Mouse (Mus musculus) ES-Bruce4 (cell line): ENCODE measurements around the gene Clec3b. TPM values are rescaled to one million over a fixed set of nuclear protein-coding genes. Genes with fewer than 3 reads are reported as not detected.

Source experiments
- H3K27ac ChIP-seq: 2 replicates; pipeline ENCODE4 v1.5.1; 2012; ENCODE audit warnings: low read length, inconsistent platforms; ENCODE audit not compliant: insufficient read depth
- H3K27me3 ChIP-seq: 2 replicates; pipeline ENCODE4 v1.6.1; 2012; ENCODE audit warnings: mild to moderate bottlenecking, low read length, inconsistent platforms; ENCODE audit not compliant: control insufficient read depth, poor library complexity, insufficient read depth, severe bottlenecking
- H3K36me3 ChIP-seq: 2 replicates; pipeline ENCODE4 v1.6.1; 2012; ENCODE audit warnings: inconsistent platforms, mild to moderate bottlenecking, low read length, moderate library complexity; ENCODE audit not compliant: control insufficient read depth, poor library complexity, insufficient read depth, severe bottlenecking
- H3K4me1 ChIP-seq: one replicate; pipeline ENCODE4 v1.8.1; 2011; ENCODE audit warnings: low read length; ENCODE audit not compliant: control insufficient read depth, insufficient read depth
- H3K4me3 ChIP-seq: 2 replicates; pipeline ENCODE4 v1.5.1; 2011; ENCODE audit warnings: low read depth, mild to moderate bottlenecking, low read length
- H3K9ac ChIP-seq: 2 replicates; pipeline ENCODE4 v1.6.1; 2012; ENCODE audit warnings: low read depth, mild to moderate bottlenecking, inconsistent platforms; ENCODE audit not compliant: poor library complexity, severe bottlenecking
- H3K9me3 ChIP-seq: replicated peaks from 2 replicates; pipeline ENCODE4 v1.6.1; 2012; ENCODE audit warnings: mild to moderate bottlenecking, low read length, inconsistent platforms; ENCODE audit not compliant: control insufficient read depth, poor library complexity, insufficient read depth, severe bottlenecking
- CTCF ChIP-seq: IDR thresholded peaks from one replicate; pipeline ENCODE4 v1.8.1; 2011; ENCODE audit warnings: low read depth, low read length
- EP300 ChIP-seq: IDR thresholded peaks from 2 replicates; pipeline ENCODE4 v1.6.1; 2011; ENCODE audit warnings: low read depth, low read length; ENCODE audit not compliant: insufficient read depth
- POLR2A ChIP-seq: IDR thresholded peaks from one replicate; pipeline ENCODE4 v1.8.1; 2011; ENCODE audit warnings: low read length; ENCODE audit not compliant: insufficient read depth
- polyA plus RNA-seq: library from polyadenylated mRNA; stranded (reverse); fragments of >200 nt; gene quantifications from 2 replicates; pipeline ENCODE4 v1.2.4, GENCODE M21; 2011; ENCODE audit warnings: low read depth; ENCODE audit not compliant: missing spikeins, insufficient read depth, insufficient read length

Clec3b gene
- polyA plus RNA-seq, 1 experiment = not detected

DNA sequence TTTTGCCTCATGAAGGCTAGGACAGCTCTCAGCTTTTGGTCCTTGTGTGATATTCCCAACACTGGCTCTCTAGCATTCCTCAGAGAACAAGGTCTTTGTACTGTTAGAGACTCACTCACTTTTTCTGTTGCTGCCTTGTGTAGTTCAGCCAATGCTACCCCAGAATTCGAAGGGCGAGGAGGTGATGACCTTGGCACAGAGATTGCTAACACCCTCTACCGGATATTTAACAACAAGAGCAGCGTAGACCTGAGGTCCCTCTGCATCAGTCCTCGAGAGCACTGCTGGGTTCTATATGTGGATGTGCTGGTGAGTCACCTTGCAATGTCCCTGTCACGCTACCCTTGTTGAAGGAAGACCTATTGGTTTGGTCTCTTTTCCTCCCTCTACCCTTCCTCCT lies 23.1 kb upstream of the Clec3b start:
- Histone ChIP-seq H3K27me3 (no peaks in the 10 kb centered on the region), H3K4me1 (no peaks in the 10 kb centered on the region)
- no peak for TF ChIP-seq CTCF
- no peak for TF ChIP-seq EP300
- TF ChIP-seq POLR2A = no peak

DNA sequence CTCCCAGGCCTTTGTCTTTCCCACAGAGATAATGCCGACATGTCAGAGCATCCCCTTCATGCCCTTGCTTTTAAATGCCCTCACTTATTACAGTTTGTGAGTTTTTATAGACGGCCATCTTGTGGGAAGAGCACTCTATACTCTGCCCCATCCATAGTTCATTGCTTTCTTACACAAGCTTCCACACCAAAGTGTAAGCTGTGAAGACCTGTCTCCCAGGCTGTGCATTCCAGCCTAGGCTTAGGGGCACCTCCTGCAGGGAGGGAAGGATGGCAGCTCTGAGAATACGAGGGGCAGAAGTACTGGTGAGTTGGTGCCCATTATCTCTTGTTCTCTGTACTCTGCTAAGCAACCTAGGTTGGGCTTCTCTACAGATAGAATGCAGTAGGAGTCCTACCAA lies 17.8 kb upstream of the Clec3b start:
- no peak for TF ChIP-seq POLR2A
- no peak for TF ChIP-seq CTCF
- no peak for TF ChIP-seq EP300
- Histone ChIP-seq H3K4me1 (no peaks in the 10 kb centered on the region), H3K27ac (no peak overlapping the region), H3K9me3 (no peaks in the 10 kb centered on the region), H3K4me3 (no peak overlapping the region), H3K9ac (no peak overlapping the region), H3K36me3 (peaks cover 42% of the 10 kb centered on the region), H3K27me3 (no peaks in the 10 kb centered on the region)

More for the DNA sequence above, 23.1 kb upstream of the Clec3b start:
- H3K9me3 ChIP-seq = no peaks in the 10 kb centered on the region
- H3K36me3 ChIP-seq = peaks cover 32% of the 10 kb centered on the region
- no peak overlapping the region for H3K9ac ChIP-seq
- H3K27ac ChIP-seq = no peak overlapping the region
- H3K4me3 ChIP-seq = no peak overlapping the region

DNA sequence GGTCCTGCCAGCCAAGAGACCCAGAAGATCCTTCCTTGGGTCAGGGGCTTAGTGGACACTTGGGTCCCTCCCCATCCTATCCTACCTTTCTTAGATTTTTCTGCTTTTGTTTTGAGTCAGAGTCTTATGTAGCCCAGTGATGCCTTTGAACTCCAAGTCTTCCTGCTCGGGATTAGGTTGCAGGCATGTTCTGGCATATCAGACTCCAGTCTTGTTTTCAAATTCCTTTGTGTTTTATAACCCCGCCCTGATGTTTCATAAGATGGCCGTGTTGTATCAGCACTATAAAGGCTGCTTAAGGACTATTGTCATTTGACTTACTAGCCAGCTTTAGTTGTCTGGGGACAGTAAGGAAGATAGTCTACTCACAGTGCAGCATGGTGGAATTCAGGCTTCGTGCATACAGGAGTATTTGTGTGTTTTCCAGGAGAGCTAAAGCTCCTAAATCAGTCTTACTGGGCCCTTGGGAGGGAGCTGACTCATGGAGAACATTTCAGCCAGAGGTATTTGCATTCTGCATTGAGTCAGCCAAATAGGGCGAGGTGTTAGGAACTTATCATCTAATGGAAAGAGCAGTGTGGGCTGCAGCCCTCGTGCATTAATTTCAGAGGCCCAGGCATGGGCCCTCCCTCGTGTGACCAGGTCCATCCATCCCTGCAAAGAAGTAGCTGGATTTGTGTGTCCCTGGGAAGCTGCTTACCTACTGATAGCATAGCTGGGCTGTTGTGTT lies 13.6 kb upstream of the Clec3b start:
- no peaks in the 10 kb centered on the region for H3K4me1 ChIP-seq
- no peak overlapping the region for H3K4me3 ChIP-seq
- peaks cover 9% of the 10 kb centered on the region for H3K9me3 ChIP-seq
- H3K36me3 ChIP-seq = peaks cover 23% of the 10 kb centered on the region
- TF ChIP-seq CTCF (no peak), EP300 (no peak), POLR2A (no peak)
- no peak overlapping the region for H3K27ac ChIP-seq
- H3K9ac ChIP-seq = no peak overlapping the region
- H3K27me3 ChIP-seq = no peaks in the 10 kb centered on the region

GRCm38 (mm10) chr9:123138891-123139474 lies 11.8 kb upstream of the Clec3b start:
- Histone ChIP-seq H3K9me3 (peaks cover 22% of the 10 kb centered on the region), H3K36me3 (peaks cover 11% of the 10 kb centered on the region)
- TF ChIP-seq POLR2A (no peak), EP300 (no peak), CTCF (no peak)

GRCm38 (mm10) chr9:123139887-123140614 lies 10.7 kb upstream of the Clec3b start:
- peaks cover 7% of the 10 kb centered on the region for H3K36me3 ChIP-seq
- no peak for TF ChIP-seq POLR2A
- no peak for TF ChIP-seq EP300
- TF ChIP-seq CTCF = no peak
- no peak overlapping the region for H3K4me3 ChIP-seq
- H3K9ac ChIP-seq = no peak overlapping the region
- no peaks in the 10 kb centered on the region for H3K4me1 ChIP-seq
- no peak overlapping the region for H3K27ac ChIP-seq
- no peaks in the 10 kb centered on the region for H3K27me3 ChIP-seq
- H3K9me3 ChIP-seq = peaks cover 28% of the 10 kb centered on the region

More at GRCm38 (mm10) chr9:123138891-123139474, 11.8 kb upstream of the Clec3b start:
- Histone ChIP-seq H3K27me3 (no peaks in the 10 kb centered on the region), H3K27ac (no peak overlapping the region), H3K4me1 (no peaks in the 10 kb centered on the region), H3K9ac (no peak overlapping the region), H3K4me3 (no peak overlapping the region)

DNA sequence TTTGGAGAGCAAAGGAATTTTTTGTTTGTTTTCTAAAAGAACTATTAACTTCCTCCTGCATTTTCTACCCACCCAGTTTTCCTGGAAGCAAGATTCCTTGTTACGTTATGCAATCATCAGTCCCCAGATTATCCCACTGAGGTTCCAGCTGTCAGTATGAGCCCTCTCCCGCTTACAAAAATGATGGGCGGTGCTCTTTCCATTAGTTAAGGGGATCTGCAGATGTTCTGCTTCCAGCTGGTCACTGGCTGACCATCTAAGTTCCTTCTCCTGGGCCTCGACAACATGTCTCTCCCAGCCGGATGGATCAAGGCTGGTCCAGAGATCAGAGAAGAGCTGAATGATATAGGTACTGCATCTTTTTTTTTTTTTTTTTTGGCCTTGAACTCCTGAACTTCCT lies 2.3 kb upstream of the Clec3b start:
- no peaks in the 10 kb centered on the region for H3K27me3 ChIP-seq
- no peak overlapping the region for H3K9ac ChIP-seq
- no peak overlapping the region for H3K27ac ChIP-seq
- no peak for TF ChIP-seq EP300
- TF ChIP-seq POLR2A = no peak
- TF ChIP-seq CTCF = no peak
- peaks cover 20% of the 10 kb centered on the region for H3K9me3 ChIP-seq
- no peaks in the 10 kb centered on the region for H3K36me3 ChIP-seq
- no peak overlapping the region for H3K4me3 ChIP-seq
- H3K4me1 ChIP-seq = no peaks in the 10 kb centered on the region
